ENCODE assay signal across 29 mouse cellular contexts in genomic region chr19:44496511-44496910, GRCm38 (mm10). TPM values are rescaled to one million over a fixed set of nuclear protein-coding genes. Genes with fewer than 3 reads are reported as not detected.
DNase-seq lines count a peak whose midpoint lies in the region; ATAC-seq and TF ChIP-seq lines count a peak whose summit lies in the region.
"Had no signal": no experiment of that assay in that cellular context is flagged by ENCODE, and none has a peak within 500 bp of the region (broad histone marks: within the 10 kb centered on the region; RNA-seq: fewer than 3 reads in every experiment).

No protein-coding gene starts in this region.

- peak overlapping the region; percentile 39; the same call in 1 of the 2 replicates for H3K4me3 ChIP-seq in midbrain, embryonic 10.5 days
- no peak overlapping the region for H3K4me3 ChIP-seq in midbrain, embryonic 15.5 days
- no peak overlapping the region for H3K4me3 ChIP-seq in CH12.LX (replicated peaks in 1 of 3; ENCODE audit: low read depth in 2 of 3, low read length in 2 of 3, poor library complexity in 1 of 3)
- H3K4me3 ChIP-seq in neural tube, embryonic 15.5 days (replicated peaks): no peak overlapping the region
- H3K4me3 ChIP-seq: embryonic facial prominence, embryonic 10.5 days; gastrocnemius, adult 2 months; heart, embryonic 13.5 days; layer of hippocampus, adult 2 months had no signal

- DNase-seq in midbrain, embryonic 10.5 days (ENCODE audit: low spot score): no peak
- no peak for DNase-seq in CH12.LX (ENCODE audit: extremely low read depth)
- peak; percentile 23 for DNase-seq in splenic B cell, adult 2 months (ENCODE audit: low read depth, low spot score)
- no peak for DNase-seq in layer of hippocampus, postnatal 36 days
- DNase-seq: cerebellum, adult 8-10 months; gastrocnemius, adult 2 months; kidney, adult 2 months; kidney, postnatal 10 days; left cerebral cortex, postnatal 4 days; lung, adult 18-20 months; lung, postnatal 14 days; retina, postnatal 1 day; right cerebral cortex, postnatal 4 days had no signal

- no peak for TF ChIP-seq CTCF in CH12.LX (conservative IDR thresholded peaks at IDR 0.05 in 1 of 2, IDR thresholded peaks at IDR 0.05 in 1 of 2; ENCODE audit: low read depth in 2 of 2, low read length in 2 of 2)

- no peaks in the 10 kb centered on the region for H3K36me3 ChIP-seq in midbrain, embryonic 10.5 days
- H3K36me3 ChIP-seq in midbrain, embryonic 15.5 days (replicated peaks): no peaks in the 10 kb centered on the region
- no peaks in the 10 kb centered on the region for H3K36me3 ChIP-seq in CH12.LX (replicated peaks in 1 of 2; ENCODE audit: control insufficient read depth in 1 of 2, insufficient read depth in 1 of 2, low read length in 1 of 2)
- H3K36me3 ChIP-seq in splenic B cell, adult 2 months (ENCODE audit: control insufficient read depth, insufficient read depth, low read length, poor library complexity, severe bottlenecking): no peaks in the 10 kb centered on the region
- H3K36me3 ChIP-seq in neural tube, embryonic 15.5 days: no peaks in the 10 kb centered on the region
- H3K36me3 ChIP-seq: embryonic facial prominence, embryonic 10.5 days; heart, embryonic 13.5 days had no signal

- no peak for TF ChIP-seq RAD21 in CH12.LX (IDR thresholded peaks at IDR 0.05; ENCODE audit: low read depth, low read length)

- in situ Hi-C loops in CH12.LX (cut with MboI; ENCODE audit: low pct_ligation_motif_present, low pct_unique_long_range_greater_than_20kb, low sequenced_read_pairs): no loop called here

- TF ChIP-seq EP300 in CH12.LX (IDR thresholded peaks at IDR 0.05; ENCODE audit: low read length): no peak

- no peaks in the 10 kb centered on the region for H3K9me3 ChIP-seq in midbrain, embryonic 10.5 days (replicated peaks)
- no peaks in the 10 kb centered on the region for H3K9me3 ChIP-seq in midbrain, embryonic 15.5 days
- peaks cover 6% of the 10 kb centered on the region for H3K9me3 ChIP-seq in CH12.LX (replicated peaks; ENCODE audit: low read length)
- no peaks in the 10 kb centered on the region for H3K9me3 ChIP-seq in neural tube, embryonic 15.5 days (replicated peaks)
- H3K9me3 ChIP-seq: embryonic facial prominence, embryonic 10.5 days; heart, embryonic 13.5 days had no signal

- no peak overlapping the region for H3K4me2 ChIP-seq in midbrain, embryonic 15.5 days
- peak overlapping the region; percentile 47; the same call in 1 of the 2 replicates for H3K4me2 ChIP-seq in CH12.LX (ENCODE audit: insufficient read depth, low read depth, poor library complexity, severe bottlenecking)
- no peak overlapping the region for H3K4me2 ChIP-seq in neural tube, embryonic 15.5 days
- H3K4me2 ChIP-seq: heart, embryonic 13.5 days had no signal

- peaks cover 49% of the 10 kb centered on the region for H3K4me1 ChIP-seq in midbrain, embryonic 10.5 days
- no peaks in the 10 kb centered on the region for H3K4me1 ChIP-seq in midbrain, embryonic 15.5 days
- peaks cover 4 to 24% of the 10 kb centered on the region in 2 experiments for H3K4me1 ChIP-seq in CH12.LX (ENCODE audit: control insufficient read depth in 1 of 2, insufficient read depth in 2 of 2)
- no peaks in the 10 kb centered on the region for H3K4me1 ChIP-seq in neural tube, embryonic 15.5 days

- peaks cover 100% of the 10 kb centered on the region for H3K27me3 ChIP-seq in midbrain, embryonic 10.5 days (ENCODE audit: low read depth, poor library complexity, severe bottlenecking)
- peaks cover 89% of the 10 kb centered on the region for H3K27me3 ChIP-seq in midbrain, embryonic 15.5 days (replicated peaks)
- H3K27me3 ChIP-seq in CH12.LX (replicated peaks): peaks cover 10% of the 10 kb centered on the region
- no peaks in the 10 kb centered on the region for H3K27me3 ChIP-seq in splenic B cell, adult 2 months (ENCODE audit: control insufficient read depth, insufficient read depth, low read length, poor library complexity, severe bottlenecking)
- peaks cover 26% of the 10 kb centered on the region for H3K27me3 ChIP-seq in neural tube, embryonic 15.5 days (replicated peaks)

- WGBS in midbrain, embryonic 10.5 days: 55% methylated on average over 8 of the region's 8 CpGs
- WGBS in midbrain, embryonic 15.5 days: 39% methylated on average over 8 of the region's 8 CpGs
- 55% methylated on average over 8 of the region's 8 CpGs for WGBS in neural tube, embryonic 15.5 days

- no peak overlapping the region for H3K9ac ChIP-seq in midbrain, embryonic 15.5 days
- H3K9ac ChIP-seq in CH12.LX (ENCODE audit: insufficient read depth, low read depth): no peak overlapping the region
- H3K9ac ChIP-seq in neural tube, embryonic 15.5 days (replicated peaks): no peak overlapping the region
- H3K9ac ChIP-seq: heart, embryonic 13.5 days had no signal

- H3K27ac ChIP-seq in midbrain, embryonic 10.5 days (replicated peaks): no peak overlapping the region
- no peak overlapping the region for H3K27ac ChIP-seq in midbrain, embryonic 15.5 days
- H3K27ac ChIP-seq in CH12.LX (ENCODE audit: insufficient read depth, low read depth): no peak overlapping the region
- no peak overlapping the region for H3K27ac ChIP-seq in neural tube, embryonic 15.5 days (replicated peaks)
- H3K27ac ChIP-seq: embryonic facial prominence, embryonic 10.5 days; gastrocnemius, adult 2 months; heart, embryonic 13.5 days; layer of hippocampus, adult 2 months; stomach, postnatal 0 days had no signal

- no peaks in the 10 kb centered on the region for H3K79me2 ChIP-seq in CH12.LX (replicated peaks; ENCODE audit: control insufficient read depth, extremely low read depth, insufficient read depth, poor library complexity, severe bottlenecking)

- dilution Hi-C loops in CH12.LX (cut with MboI; ENCODE audit: extremely low pct_ligation_motif_present, extremely low pct_unique_long_range_greater_than_20kb, low sequenced_read_pairs): no loop called here

- no peak for TF ChIP-seq POLR2A in CH12.LX (IDR thresholded peaks at IDR 0.05; ENCODE audit: low read depth, low read length)

- ATAC-seq in midbrain, embryonic 15.5 days (replicated peaks): no peak
- peak; percentile 87 for ATAC-seq in common myeloid progenitor, adult 5-6 weeks (replicated peaks; ENCODE audit: low read depth, poor library complexity, severe bottlenecking)
- ATAC-seq in neural tube, embryonic 15.5 days (ENCODE audit: low FRiP score): no peak
- ATAC-seq: inflammation-experienced regulatory T-cells, adult 6 months had no signal

TF ChIP-seq in CH12.LX, 34 proteins besides CTCF, POLR2A, EP300 and RAD21:
- no peak for TF ChIP-seq NELFE (IDR thresholded peaks at IDR 0.05; ENCODE audit: low read depth, low read length)
- TF ChIP-seq ETS1 (conservative IDR thresholded peaks at IDR 0.05; ENCODE audit: low read depth, low read length): no peak
- no peak for TF ChIP-seq SIN3A (IDR thresholded peaks at IDR 0.05; ENCODE audit: low read length)
- TF ChIP-seq HCFC1 (IDR thresholded peaks at IDR 0.05; ENCODE audit: low read depth, low read length): no peak
- no peak for TF ChIP-seq CHD2 (IDR thresholded peaks at IDR 0.05; ENCODE audit: low read length)

RNA-seq across cellular contexts. Expression of gene Wnt8b, which starts 3.2 kb away (rescaled TPM):
- polyA plus RNA-seq in midbrain, embryonic 10.5 days (2016; fragmentation: Nextera tagmentation; extraction: Ambion mirVana): 21.2 and 27.7 TPM in 2 replicates
- polyA plus RNA-seq in midbrain, embryonic 15.5 days (2015; fragmentation: Nextera tagmentation; extraction: Ambion mirVana): 2.6 and 3.7 TPM in 2 replicates
- not detected in 2 replicates for total RNA-seq in CH12.LX (2012; rRNA removed)
- not detected in 2 replicates for total RNA-seq in CH12.LX (2014; rRNA removed)
- 0.07 TPM in 1 of 2 replicates, not detected in the other for polyA plus RNA-seq in CH12.LX (2012; ENCODE audit: insufficient read length, low read depth)
- total RNA-seq in common myeloid progenitor, adult 5-6 weeks (2017): not detected in 2 replicates
- 0.05 and 0.14 TPM in 2 replicates for polyA plus RNA-seq in neural tube, embryonic 15.5 days (2015; fragmentation: Nextera tagmentation; extraction: Ambion mirVana)
- total RNA-seq in layer of hippocampus, postnatal 36 days (2021): not detected
- total RNA-seq: gastrocnemius, adult 2 months; heart, postnatal 25 days; liver, adult 2 months; megakaryocyte-erythroid progenitor cell, adult 5-6 weeks; neutrophil, adult 5-6 weeks had no signal
- polyA plus RNA-seq: heart, embryonic 13.5 days; inflammation-experienced regulatory T-cells, adult 6 months; liver, adult 2 months; stomach, postnatal 0 days; urinary bladder, adult 2 months had no signal

RNA-seq across cellular contexts. Expression of gene Sec31b, which starts 49.2 kb away (rescaled TPM):
- polyA plus RNA-seq in midbrain, embryonic 10.5 days (2016; fragmentation: Nextera tagmentation; extraction: Ambion mirVana): 0.58 and 0.91 TPM in 2 replicates
- 0.19 and 0.30 TPM in 2 replicates for polyA plus RNA-seq in midbrain, embryonic 15.5 days (2015; fragmentation: Nextera tagmentation; extraction: Ambion mirVana)
- 0.17 TPM in 2 replicates for total RNA-seq in CH12.LX (2012; rRNA removed)
- total RNA-seq in CH12.LX (2014; rRNA removed): 0.19 and 0.34 TPM in 2 replicates
- 0.64 and 1.1 TPM in 2 replicates for polyA plus RNA-seq in CH12.LX (2012; ENCODE audit: insufficient read length, low read depth)
- 0.24 and 2.6 TPM in 2 replicates for total RNA-seq in common myeloid progenitor, adult 5-6 weeks (2017)
- polyA plus RNA-seq in neural tube, embryonic 15.5 days (2015; fragmentation: Nextera tagmentation; extraction: Ambion mirVana): 0.41 and 0.69 TPM in 2 replicates
- total RNA-seq in layer of hippocampus, postnatal 36 days (2021): under 1 TPM; 0.07 to 0.33 TPM

RNA-seq across cellular contexts. Expression of gene Gm20538, which starts 56.1 kb away (rescaled TPM):
- not detected in 2 replicates for polyA plus RNA-seq in midbrain, embryonic 10.5 days (2016; fragmentation: Nextera tagmentation; extraction: Ambion mirVana)
- polyA plus RNA-seq in midbrain, embryonic 15.5 days (2015; fragmentation: Nextera tagmentation; extraction: Ambion mirVana): not detected in 2 replicates
- 1.7 TPM in 1 of 2 replicates, not detected in the other for total RNA-seq in CH12.LX (2012; rRNA removed)
- total RNA-seq in CH12.LX (2014; rRNA removed): not detected in 2 replicates
- polyA plus RNA-seq in CH12.LX (2012; ENCODE audit: insufficient read length, low read depth): not detected in 2 replicates
- not detected in 2 replicates for total RNA-seq in common myeloid progenitor, adult 5-6 weeks (2017)
- polyA plus RNA-seq in neural tube, embryonic 15.5 days (2015; fragmentation: Nextera tagmentation; extraction: Ambion mirVana): not detected in 2 replicates
- total RNA-seq in layer of hippocampus, postnatal 36 days (2021): not detected
- total RNA-seq: adrenal gland, adult 18-20 months; gastrocnemius, adult 2 months; heart, postnatal 25 days; layer of hippocampus, adult 2 months; left cerebral cortex, postnatal 4 days; liver, adult 2 months; megakaryocyte-erythroid progenitor cell, adult 5-6 weeks had no signal
- polyA plus RNA-seq: embryonic facial prominence, embryonic 10.5 days; gonadal fat pad, adult 2 months; heart, embryonic 13.5 days; inflammation-experienced regulatory T-cells, adult 6 months; kidney, adult 2 months; liver, adult 2 months; stomach, postnatal 0 days; thymus, postnatal 0 days; urinary bladder, adult 2 months had no signal

RNA-seq across cellular contexts. Expression of gene Ndufb8, which starts 58.7 kb away (rescaled TPM):
- polyA plus RNA-seq in midbrain, embryonic 10.5 days (2016; fragmentation: Nextera tagmentation; extraction: Ambion mirVana): 610 and 632 TPM in 2 replicates
- 601 and 626 TPM in 2 replicates for polyA plus RNA-seq in midbrain, embryonic 15.5 days (2015; fragmentation: Nextera tagmentation; extraction: Ambion mirVana)
- total RNA-seq in CH12.LX (2012; rRNA removed): 341 and 383 TPM in 2 replicates
- total RNA-seq in CH12.LX (2014; rRNA removed): 278 and 354 TPM in 2 replicates
- 311 and 321 TPM in 2 replicates for polyA plus RNA-seq in CH12.LX (2012; ENCODE audit: insufficient read length, low read depth)
- total RNA-seq in common myeloid progenitor, adult 5-6 weeks (2017): 191 and 244 TPM in 2 replicates
- polyA plus RNA-seq in neural tube, embryonic 15.5 days (2015; fragmentation: Nextera tagmentation; extraction: Ambion mirVana): 714 and 813 TPM in 2 replicates
- total RNA-seq in layer of hippocampus, postnatal 36 days (2021): 100 to 1,000 TPM; 368 to 394 TPM
